Mouse (Mus musculus): Measurements from ENCODE around the gene Dmrtb1. TPM values are rescaled to one million over a fixed set of nuclear protein-coding genes. Genes with fewer than 3 reads are reported as not detected.

Dmrtb1 gene
- total RNA-seq, 2 experiments from 2014 or later: not detected

GRCm38 (mm10) chr4:107683006-107683756 is 849 bp downstream of the Dmrtb1 start:
- intact Hi-C loops (cut with DNase I; ENCODE audit: low total_unique reads): no loop called here

DNA sequence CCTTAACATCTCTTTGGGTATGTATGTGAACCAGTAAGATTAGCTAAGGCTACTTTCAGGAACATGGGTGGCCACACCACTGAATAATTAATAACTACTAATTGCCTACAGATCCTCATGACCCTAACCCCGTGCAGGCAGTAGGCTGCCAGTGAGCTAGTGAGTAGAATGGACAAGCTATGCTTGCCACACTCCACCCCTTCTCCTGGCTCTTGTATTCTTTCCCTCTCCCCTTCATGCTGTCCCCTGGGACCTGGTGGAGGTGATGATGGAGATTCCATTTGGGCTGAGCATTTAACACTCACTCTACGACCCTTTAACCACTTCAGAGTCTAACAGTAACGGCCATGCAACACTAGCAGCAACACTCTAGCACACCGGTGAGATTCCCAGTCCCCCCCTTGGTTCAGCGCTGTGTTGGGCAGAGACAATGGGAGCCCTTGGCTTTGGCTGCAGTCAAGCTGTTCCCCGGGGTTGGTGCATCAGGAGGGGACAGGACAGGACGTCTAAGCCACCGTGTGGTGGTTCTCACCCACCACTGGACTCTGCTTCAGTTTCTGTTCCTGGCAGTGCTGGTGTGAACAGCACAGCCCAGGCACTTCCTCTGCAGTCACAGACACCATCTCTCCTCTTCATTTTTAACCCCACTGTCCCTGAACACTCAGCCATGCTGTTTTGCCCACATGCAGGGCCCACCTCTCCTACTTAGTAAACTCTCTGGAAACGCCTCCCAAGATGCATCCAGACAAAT is 2.8 kb downstream of the Dmrtb1 start:
- DNase-seq: no peak
- intact Hi-C loops (cut with DNase I; ENCODE audit: low total_unique reads): no loop called here

More at GRCm38 (mm10) chr4:107683006-107683756, 849 bp downstream of the Dmrtb1 start:
- DNase-seq: no peak

- DNase-seq: no peak
- intact Hi-C loops (cut with DNase I; ENCODE audit: low total_unique reads): no loop called here
These were observed 3.5 kb downstream of the Dmrtb1 start for GRCm38 (mm10) chr4:107680311-107681098.

DNA sequence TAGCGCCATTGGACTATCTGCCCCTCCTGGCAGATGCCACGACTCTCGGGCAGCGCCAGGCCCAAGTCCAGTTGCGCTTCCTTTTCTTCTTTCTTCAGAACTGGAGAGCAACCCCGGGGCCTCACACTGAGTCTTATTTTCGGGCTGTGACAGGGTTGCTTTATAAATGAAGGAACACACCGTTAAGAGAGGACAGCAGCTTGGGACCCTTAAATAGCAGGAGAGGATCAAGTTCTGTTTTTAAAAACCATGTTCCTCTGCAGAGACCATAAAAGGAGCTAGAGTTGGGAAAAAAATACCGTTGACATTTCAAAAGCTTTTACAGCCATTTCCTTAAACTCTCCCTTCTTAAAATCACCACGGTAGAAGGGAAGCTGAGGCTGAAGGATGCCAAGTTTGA is 8.4 kb downstream of the Dmrtb1 start:
- intact Hi-C loops (cut with DNase I; ENCODE audit: low total_unique reads): no loop called here
- DNase-seq: no peak

GRCm38 (mm10) chr4:107674322-107674644 is 9.7 kb downstream of the Dmrtb1 start:
- intact Hi-C loops (cut with DNase I; ENCODE audit: low total_unique reads): no loop called here
- no peak for DNase-seq

GRCm38 (mm10) chr4:107673638-107674321 is 10.2 kb downstream of the Dmrtb1 start:
- intact Hi-C loops (cut with DNase I; ENCODE audit: low total_unique reads): no loop called here
- peak; percentile 78 for DNase-seq

GRCm38 (mm10) chr4:107670731-107671130 is 13.3 kb downstream of the Dmrtb1 start:
- intact Hi-C loops (cut with DNase I; ENCODE audit: low total_unique reads): no loop called here
- no peak for DNase-seq

- intact Hi-C loops (cut with DNase I; ENCODE audit: low total_unique reads): no loop called here
- no peak for DNase-seq
These were observed 15.5 kb downstream of the Dmrtb1 start for GRCm38 (mm10) chr4:107668514-107668913.

GRCm38 (mm10) chr4:107660649-107661048 is 23.4 kb downstream of the Dmrtb1 start:
- intact Hi-C loops (cut with DNase I; ENCODE audit: low total_unique reads): no loop called here
- DNase-seq: no peak

GRCm38 (mm10) chr4:107653280-107653643 is 30.8 kb downstream of the Dmrtb1 start:
- intact Hi-C loops (cut with DNase I; ENCODE audit: low total_unique reads): loop anchor here (5.0 kb wide), 1 partner anchor 166 kb away; no protein-coding TSS in a partner anchor

GRCm38 (mm10) chr4:107652598-107653279 is 31.3 kb downstream of the Dmrtb1 start:
- intact Hi-C loops (cut with DNase I; ENCODE audit: low total_unique reads): loop anchor here (5.0 kb wide), 1 partner anchor 165 kb away; no protein-coding TSS in a partner anchor
- peak; percentile 78 for DNase-seq

More at GRCm38 (mm10) chr4:107653280-107653643, 30.8 kb downstream of the Dmrtb1 start:
- no peak for DNase-seq

- intact Hi-C loops (cut with DNase I; ENCODE audit: low total_unique reads): loop anchor here (5.0 kb wide), 1 partner anchor 164 kb away; no protein-coding TSS in a partner anchor
- DNase-seq: no peak
These were observed 33.0 kb downstream of the Dmrtb1 start for GRCm38 (mm10) chr4:107651021-107651496.

- no peak for DNase-seq
- intact Hi-C loops (cut with DNase I; ENCODE audit: low total_unique reads): no loop called here
These were observed 35.0 kb downstream of the Dmrtb1 start for GRCm38 (mm10) chr4:107648959-107649485.

- intact Hi-C loops (cut with DNase I; ENCODE audit: low total_unique reads): no loop called here
- DNase-seq: no peak
These were observed 42.4 kb downstream of the Dmrtb1 start for GRCm38 (mm10) chr4:107641624-107642023.

- intact Hi-C loops (cut with DNase I; ENCODE audit: low total_unique reads): loop anchor here (5.0 kb wide), 1 partner anchor 156 kb away; no protein-coding TSS in a partner anchor
- no peak for DNase-seq
These were observed 45.7 kb downstream of the Dmrtb1 start for GRCm38 (mm10) chr4:107638303-107638702.

- intact Hi-C loops (cut with DNase I; ENCODE audit: low total_unique reads): loop anchor here (5.0 kb wide), 1 partner anchor 155 kb away; no protein-coding TSS in a partner anchor
- DNase-seq: peak; percentile 31
These were observed 46.4 kb downstream of the Dmrtb1 start for GRCm38 (mm10) chr4:107637670-107638069.

DNA sequence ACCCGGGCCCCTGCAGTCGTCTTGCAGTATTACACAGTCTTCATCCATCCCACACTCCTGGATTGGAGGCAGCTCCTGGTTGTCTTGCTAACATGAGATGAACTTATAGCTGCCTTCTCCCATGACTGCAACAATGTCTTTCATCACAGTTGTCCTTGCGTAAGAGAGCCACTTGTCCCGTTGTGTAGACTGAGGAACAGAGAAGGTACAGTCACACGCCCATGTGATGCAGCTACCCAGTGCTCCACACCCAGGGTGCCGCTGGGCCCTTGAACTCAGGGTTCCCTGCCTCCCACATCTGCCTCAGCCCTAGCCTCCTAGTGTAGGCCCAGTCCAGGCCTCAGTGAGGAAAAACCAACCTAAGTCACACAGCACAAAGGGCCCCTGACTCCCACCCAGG is 47.9 kb downstream of the Dmrtb1 start:
- intact Hi-C loops (cut with DNase I; ENCODE audit: low total_unique reads): loop anchor here (5.0 kb wide), 1 partner anchor 154 kb away; no protein-coding TSS in a partner anchor
- no peak for DNase-seq

- intact Hi-C loops (cut with DNase I; ENCODE audit: low total_unique reads): loop anchor here (5.0 kb wide), 1 partner anchor 152 kb away; no protein-coding TSS in a partner anchor
These were observed 49.4 kb downstream of the Dmrtb1 start for GRCm38 (mm10) chr4:107634631-107635030.

More at GRCm38 (mm10) chr4:107634631-107635030, 49.4 kb downstream of the Dmrtb1 start:
- no peak for DNase-seq

Data from gastrocnemius, postnatal 14 days (tissue).